Comparison of ENCODE assay signal across 1 mouse cellular context in the genomic region with DNA sequence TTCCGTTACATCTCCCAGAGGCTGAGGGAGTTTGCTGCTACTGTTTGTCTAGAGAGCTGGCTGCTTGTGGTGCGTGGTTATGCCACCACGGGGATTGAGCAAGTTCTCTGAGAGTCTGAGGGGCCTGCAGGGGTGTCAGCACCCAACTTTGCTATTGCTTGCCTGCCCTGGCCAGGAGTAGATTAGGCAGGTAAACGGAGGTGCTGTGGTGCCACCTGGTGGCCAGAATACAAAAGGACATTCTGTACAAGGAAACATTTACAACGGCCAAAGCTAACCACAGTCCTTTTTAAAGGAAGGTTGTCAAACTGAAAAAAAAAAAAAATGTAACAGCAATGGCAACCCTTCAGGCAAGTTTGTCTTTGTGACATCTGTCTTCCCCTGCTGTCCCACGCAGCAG.
TF ChIP-seq lines count a peak whose summit lies in the region.

No protein-coding gene starts in this region.

TF ChIP-seq in CH12.LX, 34 proteins besides CTCF, POLR2A, EP300 and RAD21 (continued from another document):
- peak; percentile 50; the same call in 1 of the 2 replicates for TF ChIP-seq SIN3A (IDR thresholded peaks at IDR 0.05; ENCODE audit: low read length)
- no peak for TF ChIP-seq PAX5 (IDR thresholded peaks at IDR 0.05; ENCODE audit: low read length)
- no peak for TF ChIP-seq MAX (IDR thresholded peaks at IDR 0.05; ENCODE audit: low read length)
- TF ChIP-seq JUN (IDR thresholded peaks at IDR 0.05; ENCODE audit: insufficient read depth, low read depth, low read length), result no peak
- TF ChIP-seq NRF1 (IDR thresholded peaks at IDR 0.05; ENCODE audit: low read depth, low read length), result no peak
- no peak for TF ChIP-seq MEF2A (IDR thresholded peaks at IDR 0.05; ENCODE audit: borderline replicate concordance, low read depth, low read length)
- TF ChIP-seq CHD2 (IDR thresholded peaks at IDR 0.05; ENCODE audit: low read length), result no peak
